Mouse (Mus musculus) right cerebral cortex, postnatal 4 days (tissue): Measurements from ENCODE around the gene Tpd52l1.
A peak's percentile ranks its signal among the peaks of the same experiment; 100 is the strongest.
"Not testable (repeated sequence)": the region's sequence is repeated elsewhere in the genome, so short reads cannot be mapped to it uniquely, and the experiment has no call there.

Experiments used
- DNase-seq: peaks from one replicate; pipeline ENCODE4 v3.0.0-alpha.2; 2022

Tpd52l1 gene

GRCm38 (mm10) chr10:31445291-31446124, at the start of gene Tpd52l1:
Tpd52l1 (minus strand) TSS chr10:31445958.
- peak; percentile 92 for DNase-seq

DNA sequence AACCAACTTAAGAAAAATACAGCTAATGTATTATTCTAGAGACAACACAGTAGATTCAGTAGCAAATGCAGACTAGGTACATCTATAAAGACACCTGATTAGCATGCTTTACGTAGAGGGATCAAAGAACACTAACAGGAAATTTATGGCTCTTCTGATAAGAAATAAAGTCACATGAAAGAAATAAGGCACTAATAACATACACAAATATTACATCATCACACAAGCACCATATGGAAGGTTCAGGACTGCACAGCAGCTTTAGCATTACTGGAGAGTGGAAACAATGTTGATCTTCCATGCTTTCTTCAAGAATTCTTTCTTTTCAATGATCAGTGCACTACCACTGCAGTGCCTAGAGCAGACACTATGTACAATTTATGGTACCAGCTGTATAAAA, 48.5 kb upstream of the Tpd52l1 start:
- DNase-seq: no peak

- DNase-seq: no peak
Measured at GRCm38 (mm10) chr10:31467043-31467898, 21.5 kb upstream of the Tpd52l1 start.

GRCm38 (mm10) chr10:31465840-31466541, 20.2 kb upstream of the Tpd52l1 start:
- no peak for DNase-seq

DNA sequence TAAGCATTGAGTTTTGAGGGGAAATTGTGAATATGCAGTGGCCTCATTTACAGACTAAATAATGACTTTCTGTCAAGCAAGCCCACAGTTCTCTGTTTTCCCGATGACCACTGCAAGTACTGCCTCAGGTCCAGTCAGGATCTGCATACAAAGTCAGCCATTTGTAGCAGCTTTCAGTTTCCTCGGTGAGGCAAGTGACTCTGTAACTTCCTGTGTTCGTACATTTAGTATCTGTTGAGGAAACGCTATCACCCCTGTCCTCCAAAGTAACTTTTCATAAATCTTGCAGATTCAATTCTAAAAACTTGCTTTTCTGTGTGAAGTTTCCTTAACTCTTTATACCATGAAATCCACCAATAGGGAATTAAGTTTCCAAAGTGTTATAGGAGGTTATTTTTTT, 19.7 kb upstream of the Tpd52l1 start:
- DNase-seq: no peak

GRCm38 (mm10) chr10:31463044-31463443, 17.3 kb upstream of the Tpd52l1 start:
- no peak for DNase-seq

DNA sequence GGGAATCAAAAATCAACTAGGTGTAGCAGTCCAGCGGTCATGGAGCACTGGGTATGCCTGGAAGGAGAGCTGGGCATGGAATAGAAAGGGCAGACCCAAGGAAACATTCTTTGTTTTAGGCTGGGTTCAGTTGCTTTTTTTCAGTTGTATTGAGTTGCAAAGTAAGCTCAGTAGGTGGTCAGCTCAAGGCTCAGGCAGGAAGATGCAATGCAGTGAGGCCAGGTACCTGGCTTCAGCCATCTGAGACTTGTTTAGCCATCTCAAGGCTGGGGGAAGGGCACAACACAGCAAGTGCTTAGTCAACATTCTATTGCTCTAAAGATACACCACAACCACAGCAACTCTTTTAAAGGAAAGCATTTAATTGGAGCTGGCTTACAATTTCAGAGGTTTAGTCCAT, 11.0 kb upstream of the Tpd52l1 start:
- DNase-seq: no peak

DNA sequence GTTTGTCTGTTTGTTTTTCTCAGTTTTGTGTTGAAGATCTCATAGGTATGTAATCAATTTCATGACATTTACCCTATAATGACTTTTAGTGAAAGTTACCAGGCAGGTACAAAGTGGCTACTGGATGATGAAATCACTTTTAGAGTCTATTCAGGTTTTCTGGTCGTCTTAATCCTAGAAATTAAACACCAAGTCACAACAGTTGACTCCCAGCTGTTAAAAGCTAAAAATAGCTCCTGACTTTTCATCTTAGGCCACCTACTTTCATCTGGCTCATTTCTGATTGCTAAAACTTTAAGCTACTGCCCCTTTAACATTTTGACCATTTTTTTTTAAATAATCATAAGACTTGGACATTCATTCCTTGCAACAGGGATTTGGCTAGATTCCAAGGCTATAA, 1.3 kb upstream of the Tpd52l1 start:
- DNase-seq: no peak

- no peak for DNase-seq
Measured at GRCm38 (mm10) chr10:31444206-31444605, 1.6 kb downstream of the Tpd52l1 start.

GRCm38 (mm10) chr10:31441491-31441890, 4.3 kb downstream of the Tpd52l1 start:
- no peak for DNase-seq

DNA sequence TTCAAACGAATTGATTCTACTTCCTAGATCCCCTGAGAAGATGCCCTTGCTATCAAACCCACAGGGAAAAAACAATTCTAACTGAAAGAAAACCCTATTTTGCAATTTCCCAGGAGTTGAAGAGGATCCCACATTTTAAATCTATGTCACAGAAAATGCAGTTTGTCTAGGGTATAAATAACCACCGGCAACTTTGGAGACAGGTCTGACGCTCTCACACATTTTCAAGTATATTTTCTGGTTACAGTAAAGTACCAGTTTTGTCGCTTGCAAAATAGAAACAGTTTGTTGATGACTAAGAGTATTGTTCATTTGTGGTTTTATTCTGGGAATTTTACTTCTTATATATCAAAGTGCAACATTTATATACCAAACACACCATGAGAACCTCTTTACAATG, 9.7 kb downstream of the Tpd52l1 start:
- no peak for DNase-seq

- no peak for DNase-seq
Measured at GRCm38 (mm10) chr10:31417956-31418355, 27.8 kb downstream of the Tpd52l1 start.

GRCm38 (mm10) chr10:31392990-31393389, 52.8 kb downstream of the Tpd52l1 start:
- no peak for DNase-seq

DNA sequence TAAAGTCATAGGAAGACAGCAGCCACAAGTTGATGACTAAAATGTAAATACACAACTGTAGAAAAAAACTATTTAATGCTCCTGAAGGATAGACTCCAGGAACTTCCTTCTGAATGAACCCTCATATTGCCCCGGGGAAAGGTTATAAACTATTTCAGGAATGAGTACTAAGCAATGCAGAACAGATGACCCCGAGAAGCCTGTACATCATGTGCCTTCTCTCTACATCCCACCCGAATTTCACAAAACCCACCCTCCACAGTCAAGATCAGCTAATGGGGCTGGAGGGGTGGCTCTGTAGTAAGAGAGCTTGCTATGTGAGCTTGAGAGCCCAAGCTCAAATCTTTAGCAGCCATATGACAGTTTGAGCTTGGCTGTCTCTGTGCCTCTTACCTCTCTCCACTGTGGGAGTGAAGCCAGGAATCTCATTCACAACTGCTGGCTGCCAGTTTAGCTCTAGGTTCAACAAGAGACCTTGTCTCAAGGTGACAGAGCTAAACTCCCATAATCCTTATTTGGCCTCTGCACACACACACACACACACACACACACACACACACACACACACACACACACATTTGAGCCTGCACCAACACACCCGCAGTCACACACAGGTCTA, 54.9 kb downstream of the Tpd52l1 start:
- no peak for DNase-seq

DNA sequence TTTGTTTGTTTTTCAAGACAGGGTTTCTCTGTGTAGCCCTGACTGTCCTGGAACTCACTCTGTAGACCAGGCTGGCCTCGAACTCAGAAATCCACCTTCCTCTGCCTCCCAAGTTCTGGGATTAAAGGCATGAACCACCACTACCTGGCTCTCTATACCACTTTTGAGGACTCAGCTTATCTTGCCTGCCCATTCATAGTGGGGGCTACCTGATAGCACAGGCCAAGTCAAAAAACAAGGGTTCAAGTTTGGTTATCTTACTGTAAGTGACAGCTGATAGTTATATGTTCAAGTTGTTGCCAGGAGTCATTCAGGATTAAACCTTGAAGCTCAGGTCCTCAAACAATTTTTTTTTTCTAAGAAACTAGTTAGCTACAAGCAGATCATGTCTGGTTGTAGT, 57.2 kb downstream of the Tpd52l1 start:
- not testable (repeated sequence) for DNase-seq

GRCm38 (mm10) chr10:31370200-31370599, 75.6 kb downstream of the Tpd52l1 start:
- peak; percentile 5 for DNase-seq

GRCm38 (mm10) chr10:31359749-31360148, 86.0 kb downstream of the Tpd52l1 start:
- no peak for DNase-seq

DNA sequence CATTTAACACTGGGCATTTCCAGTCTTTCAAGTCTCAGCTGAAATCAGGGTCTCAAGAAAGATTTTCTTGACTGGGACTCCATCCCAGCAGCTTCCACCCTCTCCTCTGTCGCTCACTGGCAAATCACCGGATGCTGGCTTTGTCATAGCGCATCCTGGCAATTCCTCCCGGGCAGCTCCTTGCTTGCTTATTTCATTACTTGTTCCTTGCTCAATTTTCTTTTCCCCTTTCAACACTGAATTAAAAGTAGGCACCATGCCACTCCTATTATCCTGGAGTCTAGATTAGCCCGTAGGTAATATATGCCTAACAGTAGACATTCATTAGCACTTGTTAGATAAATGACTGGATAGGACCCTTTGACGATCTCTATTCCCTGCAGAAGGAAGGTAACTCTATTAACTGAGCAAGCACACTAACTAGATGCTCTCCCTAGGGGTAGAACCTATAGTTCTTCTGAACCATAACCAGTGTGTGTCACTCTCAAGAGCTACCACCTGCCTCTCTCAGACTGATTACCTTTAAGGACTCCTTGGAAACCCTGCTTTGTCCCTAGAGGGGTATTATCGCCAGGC, 90.8 kb downstream of the Tpd52l1 start:
- DNase-seq: no peak

- DNase-seq: no peak
Measured at GRCm38 (mm10) chr10:31354141-31354540, 91.6 kb downstream of the Tpd52l1 start.

DNA sequence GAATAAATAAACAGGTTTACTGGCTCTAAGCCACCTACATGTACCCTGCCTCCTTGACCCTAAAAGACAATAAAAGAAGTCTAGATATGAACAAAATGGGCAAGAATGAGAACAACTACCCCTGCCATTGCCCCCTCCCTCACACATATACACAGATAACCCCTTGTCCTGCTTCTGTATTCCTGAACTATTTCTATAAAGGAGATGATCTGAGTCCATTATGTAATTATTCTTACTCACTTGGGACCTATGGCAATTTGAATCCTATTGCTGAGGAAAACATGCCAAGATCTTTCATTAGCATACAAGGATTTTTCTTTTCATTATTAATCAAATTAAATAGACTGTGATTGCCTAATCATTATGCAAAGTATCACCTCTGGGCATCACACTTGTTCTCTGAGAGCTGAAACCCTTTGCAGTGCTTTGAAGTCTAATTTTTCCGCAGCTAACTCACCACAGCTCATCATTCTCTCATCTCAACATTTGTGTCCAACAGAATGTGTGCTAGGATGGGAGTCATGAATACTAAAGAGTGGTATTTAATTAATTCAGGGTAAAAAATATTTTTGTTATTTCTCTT, 92.8 kb downstream of the Tpd52l1 start:
- DNase-seq: no peak

- no peak for DNase-seq
Measured at GRCm38 (mm10) chr10:31351056-31351455, 94.7 kb downstream of the Tpd52l1 start.

GRCm38 (mm10) chr10:31346401-31346800, 99.4 kb downstream of the Tpd52l1 start:
- no peak for DNase-seq
